Mouse (Mus musculus) ES-E14 (cell line): ENCODE measurements around the gene Mycbp.

Experiments
- CHD2 ChIP-seq: IDR thresholded peaks from 2 replicates; pipeline ENCODE4 v1.6.1; 2014; ENCODE audit warnings: mild to moderate bottlenecking, low read depth, low read length, inconsistent platforms
- HCFC1 ChIP-seq: IDR thresholded peaks from 2 replicates; pipeline ENCODE4 v1.6.1; 2012; ENCODE audit warnings: low read length, inconsistent platforms, borderline replicate concordance; ENCODE audit not compliant: insufficient read depth

DNA sequence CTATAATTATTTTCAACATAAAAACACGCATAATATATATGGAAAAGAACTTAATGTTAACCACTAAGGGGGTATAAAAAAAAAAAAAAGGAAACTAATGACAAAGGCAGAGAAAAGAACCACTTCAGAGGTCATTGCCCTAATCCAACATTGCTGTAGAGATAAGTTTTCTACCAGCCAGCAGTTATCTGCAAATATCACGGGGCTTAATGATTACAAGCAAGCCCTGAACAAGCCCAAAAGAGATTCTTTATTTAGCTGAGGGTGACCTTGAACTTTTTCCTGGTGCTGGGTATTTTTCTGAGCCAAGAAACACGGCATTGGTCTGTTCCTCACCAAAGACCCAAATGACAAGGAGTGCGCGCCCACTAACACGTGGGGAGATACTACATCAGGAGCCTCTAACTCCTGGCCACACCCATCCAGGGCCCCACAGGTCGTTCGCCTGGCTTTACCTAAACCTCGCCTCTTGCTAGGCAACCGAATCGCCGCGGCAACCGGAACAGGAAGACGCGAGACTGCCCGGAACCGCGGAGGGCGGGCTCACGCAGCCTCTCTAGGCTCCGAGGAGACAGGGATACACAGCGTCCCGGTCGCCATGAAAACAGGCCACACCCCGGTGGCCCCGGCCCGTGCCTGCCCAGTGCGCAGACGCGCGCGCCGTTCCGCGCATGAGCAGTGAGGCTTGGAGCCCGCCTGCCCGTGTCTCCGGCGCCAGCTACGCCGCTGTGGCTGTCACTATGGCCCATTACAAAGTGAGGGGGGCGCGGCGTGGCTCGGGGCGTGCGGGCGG, at the start of gene Mycbp:
- no peak for TF ChIP-seq CHD2
- peak; percentile 72; the same call in 1 of the 2 replicates for TF ChIP-seq HCFC1
